Mouse (Mus musculus) C2C12 (cell line): ENCODE data around the gene Ythdf1. TPM values are rescaled to one million over a fixed set of nuclear protein-coding genes. Genes with fewer than 3 reads are reported as not detected.

Experiments
- H3K27me3 ChIP-seq: one replicate; pipeline ENCODE4 v1.6.1; 2011; ENCODE audit not compliant: control insufficient read depth, insufficient read depth, insufficient read length
- H3K36me3 ChIP-seq: one replicate; pipeline ENCODE4 v1.6.1; 2011; ENCODE audit not compliant: control insufficient read depth, insufficient read depth
- H3K4me3 ChIP-seq: one replicate; pipeline ENCODE4 v1.5.1; 2011; ENCODE audit warnings: mild to moderate bottlenecking, control low read depth; ENCODE audit not compliant: poor library complexity, insufficient read depth, severe bottlenecking
- H3K79me2 ChIP-seq: one replicate; pipeline ENCODE4 v1.6.1; 2011; ENCODE audit not compliant: control insufficient read depth, insufficient read depth
- H3K79me3 ChIP-seq: one replicate; pipeline ENCODE4 v1.6.1; 2011; ENCODE audit warnings: low read depth, control low read depth
- H3ac ChIP-seq: one replicate; pipeline ENCODE3; 2011; ENCODE audit warnings: low read depth; ENCODE audit not compliant: control insufficient read depth, insufficient read length
- CEBPB ChIP-seq: IDR thresholded peaks from one replicate; pipeline ENCODE4 v1.6.1; 2011; ENCODE audit warnings: low read depth, mild to moderate bottlenecking, control low read depth, moderate library complexity
- CTCF ChIP-seq: IDR thresholded peaks from one replicate; pipeline ENCODE4 v1.5.1; 2011; ENCODE audit not compliant: control insufficient read depth, insufficient read depth, insufficient read length
- FOSL1 ChIP-seq: IDR thresholded peaks from one replicate; pipeline ENCODE4 v1.8.0; 2011; ENCODE audit warnings: mild to moderate bottlenecking, low read length; ENCODE audit not compliant: poor library complexity, insufficient read depth, severe bottlenecking
- MAX ChIP-seq: IDR thresholded peaks from one replicate; pipeline ENCODE4 v1.6.1; 2011; ENCODE audit warnings: mild to moderate bottlenecking, control low read depth
- MYOD1 ChIP-seq: IDR thresholded peaks from one replicate; pipeline ENCODE4 v1.6.1; 2011; ENCODE audit warnings: low read depth; ENCODE audit not compliant: control insufficient read depth, insufficient read length
- MYOG ChIP-seq: IDR thresholded peaks from one replicate; pipeline ENCODE4 v1.6.1; 2011; ENCODE audit not compliant: control insufficient read depth, insufficient read length; ENCODE audit errors: extremely low read depth
- USF1 ChIP-seq: IDR thresholded peaks from one replicate; pipeline ENCODE4 v1.6.1; 2011; ENCODE audit warnings: low read depth, mild to moderate bottlenecking, control low read depth, moderate library complexity
- microRNA-seq: library from miRNA; unstranded; fragments of <30 nt; microRNA quantifications from one replicate; pipeline ENCODE4, GENCODE M21; 2019; ENCODE audit warnings: borderline microRNAs expressed
- polyA plus RNA-seq: library from polyadenylated mRNA; unstranded; fragments of >200 nt; fragmentation: generic; extraction: Trizol; gene quantifications from one replicate; pipeline ENCODE4 v1.2.1, GENCODE M21; 2012; ENCODE audit warnings: missing spikeins

Ythdf1 gene
- polyA plus RNA-seq, 1 experiment: 33.4 TPM

GRCm38 (mm10) chr2:180879365-180880067, 41.2 kb downstream of the Ythdf1 start:
- Histone ChIP-seq H3K27me3 (peaks cover 13% of the 10 kb centered on the region), H3K36me3 (no peaks in the 10 kb centered on the region), H3ac (no peak overlapping the region), H3K79me2 (no peaks in the 10 kb centered on the region), H3K79me3 (no peaks in the 10 kb centered on the region), H3K4me3 (no peak overlapping the region)
- no peak for TF ChIP-seq FOSL1
- TF ChIP-seq CEBPB: no peak
- TF ChIP-seq MYOG: no peak
- TF ChIP-seq MAX: no peak
- no peak for TF ChIP-seq USF1
- TF ChIP-seq CTCF: no peak
- no peak for TF ChIP-seq MYOD1

GRCm38 (mm10) chr2:180870006-180870405, 50.7 kb downstream of the Ythdf1 start:
- TF ChIP-seq MAX: no peak
- no peak for TF ChIP-seq MYOG
- no peak for TF ChIP-seq MYOD1
- TF ChIP-seq USF1: no peak
- TF ChIP-seq FOSL1: no peak
- no peak for TF ChIP-seq CEBPB
- no peak for TF ChIP-seq CTCF
- Histone ChIP-seq H3ac (no peak overlapping the region), H3K79me2 (no peaks in the 10 kb centered on the region), H3K36me3 (no peaks in the 10 kb centered on the region), H3K4me3 (no peak overlapping the region), H3K79me3 (no peaks in the 10 kb centered on the region), H3K27me3 (peaks cover 6% of the 10 kb centered on the region)

GRCm38 (mm10) chr2:180861561-180861960, 59.2 kb downstream of the Ythdf1 start:
- no peak overlapping the region for H3ac ChIP-seq
- H3K27me3 ChIP-seq: peaks cover 29% of the 10 kb centered on the region
- H3K4me3 ChIP-seq: no peak overlapping the region
- no peaks in the 10 kb centered on the region for H3K79me3 ChIP-seq
- H3K36me3 ChIP-seq: no peaks in the 10 kb centered on the region
- TF ChIP-seq USF1 (no peak), MAX (no peak), MYOD1 (no peak), FOSL1 (no peak), MYOG (no peak), CTCF (no peak), CEBPB (no peak)
- H3K79me2 ChIP-seq: no peaks in the 10 kb centered on the region

- Histone ChIP-seq H3K79me2 (no peaks in the 10 kb centered on the region), H3K36me3 (no peaks in the 10 kb centered on the region), H3ac (no peak overlapping the region), H3K27me3 (peaks cover 48% of the 10 kb centered on the region), H3K79me3 (no peaks in the 10 kb centered on the region), H3K4me3 (no peak overlapping the region)
- TF ChIP-seq MAX (no peak), CEBPB (no peak), MYOD1 (no peak), MYOG (no peak), FOSL1 (no peak), USF1 (no peak), CTCF (no peak)
Observed at GRCm38 (mm10) chr2:180857121-180857520, 63.6 kb downstream of the Ythdf1 start.

- peaks cover 50% of the 10 kb centered on the region for H3K27me3 ChIP-seq
- H3K79me2 ChIP-seq: no peaks in the 10 kb centered on the region
- H3K36me3 ChIP-seq: no peaks in the 10 kb centered on the region
- H3K4me3 ChIP-seq: no peak overlapping the region
- H3K79me3 ChIP-seq: no peaks in the 10 kb centered on the region
- no peak for TF ChIP-seq MYOG
- no peak for TF ChIP-seq CTCF
- TF ChIP-seq MYOD1: no peak
- no peak for TF ChIP-seq MAX
- TF ChIP-seq USF1: no peak
- TF ChIP-seq FOSL1: no peak
- TF ChIP-seq CEBPB: no peak
- no peak overlapping the region for H3ac ChIP-seq
Observed at GRCm38 (mm10) chr2:180855005-180855544, 65.7 kb downstream of the Ythdf1 start.

Small RNA genes within 50 kb of the gene (microRNA-seq; reads per million reads assigned to microRNA genes)
- gene Mir124a-3: 0.28 reads per million

Other genes starting within 250 kb of the Ythdf1 start
- 11.0 TPM for gene Dido1, start 210.9 kb downstream of the Ythdf1 start, polyA plus RNA-seq
- 35.5 TPM for gene Gid8, start 210.8 kb downstream of the Ythdf1 start, polyA plus RNA-seq
- 0.04 TPM for gene Slc17a9, start 195.7 kb downstream of the Ythdf1 start, polyA plus RNA-seq
- gene Bhlhe23, start 144.0 kb downstream of the Ythdf1 start, polyA plus RNA-seq: 0.01 TPM
- gene Birc7, start 8.1 kb upstream of the Ythdf1 start, polyA plus RNA-seq: not detected
- not detected for gene Nkain4, start 33.8 kb upstream of the Ythdf1 start, polyA plus RNA-seq
- 46.6 TPM for gene Arfgap1, start 46.3 kb upstream of the Ythdf1 start, polyA plus RNA-seq
- 0.07 TPM for gene Col20a1, start 65.6 kb upstream of the Ythdf1 start, polyA plus RNA-seq
- gene Chrna4, start 122.6 kb upstream of the Ythdf1 start, polyA plus RNA-seq: not detected
- gene Kcnq2, start 214.4 kb upstream of the Ythdf1 start, polyA plus RNA-seq: not detected
- 0.02 TPM for gene Eef1a2, start 236.1 kb upstream of the Ythdf1 start, polyA plus RNA-seq